Comparison of ENCODE assay signal across 8 mouse cellular contexts in genomic region chr6:124856916-124857839, GRCm38 (mm10). TPM values are rescaled to one million over a fixed set of nuclear protein-coding genes. Genes with fewer than 3 reads are reported as not detected.
DNase-seq lines count a peak whose midpoint lies in the region; ATAC-seq lines count a peak whose summit lies in the region.

P3h3 (minus strand) TSS chr6:124857752.

- peak within 1 kb of the TSS; percentile 95 for H3K27ac ChIP-seq in intestine, embryonic 15.5 days
- H3K27ac ChIP-seq in midbrain, embryonic 11.5 days (ENCODE audit: low read depth, low read length), result peak within 1 kb of the TSS; percentile 82

- peak; percentile 89 for ATAC-seq in intestine, embryonic 15.5 days
- ATAC-seq in midbrain, embryonic 11.5 days (ENCODE audit: low FRiP score), result peak; percentile 88

- H3K4me3 ChIP-seq in intestine, embryonic 15.5 days (replicated peaks), result peak within 1 kb of the TSS; percentile 81
- H3K4me3 ChIP-seq in midbrain, embryonic 11.5 days (ENCODE audit: low read depth, low read length), result peak within 1 kb of the TSS; percentile 71

- H3K4me2 ChIP-seq in intestine, embryonic 15.5 days (replicated peaks), result peak within 1 kb of the TSS; percentile 95
- peak within 1 kb of the TSS; percentile 67 for H3K4me2 ChIP-seq in midbrain, embryonic 11.5 days

- peaks cover 23% of the 10 kb centered on the region for H3K4me1 ChIP-seq in intestine, embryonic 15.5 days (replicated peaks)
- peaks cover 26% of the 10 kb centered on the region for H3K4me1 ChIP-seq in midbrain, embryonic 11.5 days (ENCODE audit: control insufficient read depth, insufficient read depth, low read length)

- peaks cover 16% of the 10 kb centered on the region; the same call in 1 of the 2 replicates for H3K27me3 ChIP-seq in intestine, embryonic 15.5 days (replicated peaks)
- H3K27me3 ChIP-seq in midbrain, embryonic 11.5 days (ENCODE audit: control insufficient read depth, insufficient read depth, low read length), result peaks cover 3% of the 10 kb centered on the region; the same call in 1 of the 2 replicates

- H3K9me3 ChIP-seq in intestine, embryonic 15.5 days, result no peaks in the 10 kb centered on the region
- H3K9me3 ChIP-seq in midbrain, embryonic 11.5 days (ENCODE audit: control insufficient read depth, low read length), result no peaks in the 10 kb centered on the region

- peak; percentile 69 to 75 for DNase-seq in adrenal gland, adult 18-20 months (ENCODE audit: low spot score in 2 of 2)
- DNase-seq in embryo, embryonic 10.5 days (ENCODE audit: low spot score), result peak; percentile 93
- peak; percentile 82 to 85 for DNase-seq in gastrocnemius, postnatal 4 days (ENCODE audit: low spot score in 2 of 2)
- peak; percentile 90 for DNase-seq in left cerebral cortex, postnatal 4 days
- DNase-seq in midbrain, embryonic 11.5 days (ENCODE audit: low spot score, missing footprints), result peak; percentile 97
- peak; percentile 83 for DNase-seq in right cerebral cortex, postnatal 4 days
- peak; percentile 85 for DNase-seq in yolk sac, embryonic 10.5 days (ENCODE audit: low spot score)

- WGBS in intestine, embryonic 15.5 days, result under 1% methylated on average over 81 of the region's 86 CpGs
- under 1% methylated on average over 70 of the region's 86 CpGs for WGBS in midbrain, embryonic 11.5 days

- intact Hi-C loops in left cerebral cortex, postnatal 4 days (cut with DNase I), result loop anchor here (2.0 to 10.0 kb wide), 2 partner anchors 60 to 228 kb away; no protein-coding TSS in a partner anchor

- peak within 1 kb of the TSS; percentile 83 for H3K9ac ChIP-seq in intestine, embryonic 15.5 days
- H3K9ac ChIP-seq in midbrain, embryonic 11.5 days (ENCODE audit: low read length), result peak within 1 kb of the TSS; percentile 94

- H3K36me3 ChIP-seq in intestine, embryonic 15.5 days, result no peaks in the 10 kb centered on the region
- H3K36me3 ChIP-seq in midbrain, embryonic 11.5 days (ENCODE audit: control insufficient read depth, insufficient read depth, low read length), result no peaks in the 10 kb centered on the region

RNA-seq across cellular contexts. Expression of gene P3h3, which starts in this region (rescaled TPM):
- 10 to 100 TPM; 24.1 to 24.4 TPM for total RNA-seq in adrenal gland, adult 18-20 months (2021)
- total RNA-seq in gastrocnemius, postnatal 4 days (2021), result 10 to 100 TPM; 57.3 to 62.8 TPM
- 17.9 and 20.1 TPM in 2 replicates for polyA plus RNA-seq in intestine, embryonic 15.5 days (2015; fragmentation: Nextera tagmentation; extraction: Ambion mirVana)
- total RNA-seq in left cerebral cortex, postnatal 4 days (2021), result 10 to 100 TPM; 55.9 to 56.1 TPM
- polyA plus RNA-seq in midbrain, embryonic 11.5 days (2014; fragmentation: Nextera tagmentation; extraction: Ambion mirVana), result 7.8 and 7.9 TPM in 2 replicates

Comparison
In these comparisons a context has a peak if more than half of its experiments do, and no peak if none do; other contexts are left out.
1. Peak in every context shown above with its lines: DNase-seq, ATAC-seq, H3K4me3 ChIP-seq and H3K27ac ChIP-seq.